Mouse (Mus musculus) embryonic fibroblast, embryonic 13.5 days (primary cell): ENCODE results near the gene Arid1b. TPM values are rescaled to one million over a fixed set of nuclear protein-coding genes. Genes with fewer than 3 reads are reported as not detected.

Experiments
- H3K27ac ChIP-seq: 2 replicates; pipeline ENCODE4 v1.5.1; 2012; ENCODE audit warnings: low read length, control low read depth, inconsistent platforms; ENCODE audit not compliant: insufficient read depth
- H3K4me1 ChIP-seq: 2 replicates; pipeline ENCODE4 v1.6.1; 2011; ENCODE audit warnings: low read length; ENCODE audit not compliant: control insufficient read depth, insufficient read depth
- H3K4me3 ChIP-seq: 2 replicates; pipeline ENCODE4 v1.5.1; 2011; ENCODE audit warnings: mild to moderate bottlenecking, control low read depth, low read length; ENCODE audit not compliant: insufficient read depth
- CTCF ChIP-seq: IDR thresholded peaks from 2 replicates; pipeline ENCODE4 v1.5.1; 2011; ENCODE audit warnings: mild to moderate bottlenecking, control low read depth, low read length, moderate library complexity, borderline replicate concordance; ENCODE audit not compliant: insufficient read depth
- POLR2A ChIP-seq: IDR thresholded peaks from 2 replicates; pipeline ENCODE4 v1.6.1; 2011; ENCODE audit warnings: low read depth, mild to moderate bottlenecking, control low read depth, low read length, moderate library complexity
- polyA plus RNA-seq: library from polyadenylated mRNA; stranded (reverse); fragments of >200 nt; gene quantifications from 2 replicates; pipeline ENCODE4 v1.2.4, GENCODE M21; 2011; ENCODE audit warnings: low read depth; ENCODE audit not compliant: missing spikeins, insufficient read length

Gene Arid1b
- polyA plus RNA-seq, 1 experiment: 21.7 TPM

GRCm38 (mm10) chr17:5175535-5175934 is 181.4 kb downstream of the Arid1b start:
- no peaks in the 10 kb centered on the region; the same call in 1 of the 2 replicates for H3K4me1 ChIP-seq
- H3K4me3 ChIP-seq: no peak overlapping the region
- no peak for TF ChIP-seq POLR2A
- H3K27ac ChIP-seq: no peak overlapping the region

GRCm38 (mm10) chr17:5176315-5176714 is 182.2 kb downstream of the Arid1b start:
- TF ChIP-seq CTCF (no peak), POLR2A (no peak)
- no peak overlapping the region for H3K27ac ChIP-seq
- H3K4me1 ChIP-seq: no peaks in the 10 kb centered on the region; the same call in 1 of the 2 replicates
- H3K4me3 ChIP-seq: no peak overlapping the region

GRCm38 (mm10) chr17:5178534-5178933 is 184.4 kb downstream of the Arid1b start:
- Histone ChIP-seq H3K4me3 (no peak overlapping the region), H3K27ac (no peak overlapping the region), H3K4me1 (no peaks in the 10 kb centered on the region; the same call in 1 of the 2 replicates)
- TF ChIP-seq CTCF: no peak
- no peak for TF ChIP-seq POLR2A

GRCm38 (mm10) chr17:5179004-5179403 is 184.9 kb downstream of the Arid1b start:
- Histone ChIP-seq H3K4me3 (no peak overlapping the region), H3K27ac (no peak overlapping the region), H3K4me1 (no peaks in the 10 kb centered on the region; the same call in 1 of the 2 replicates)
- TF ChIP-seq CTCF (no peak), POLR2A (no peak)

GRCm38 (mm10) chr17:5179412-5179811 is 185.3 kb downstream of the Arid1b start:
- Histone ChIP-seq H3K4me1 (no peaks in the 10 kb centered on the region; the same call in 1 of the 2 replicates), H3K4me3 (no peak overlapping the region), H3K27ac (no peak overlapping the region)
- TF ChIP-seq CTCF (no peak), POLR2A (no peak)

- no peak overlapping the region for H3K4me3 ChIP-seq
- no peaks in the 10 kb centered on the region; the same call in 1 of the 2 replicates for H3K4me1 ChIP-seq
- no peak overlapping the region for H3K27ac ChIP-seq
- no peak for TF ChIP-seq CTCF
- TF ChIP-seq POLR2A: no peak
Observed at GRCm38 (mm10) chr17:5179925-5180525, 185.9 kb downstream of the Arid1b start.

- Histone ChIP-seq H3K4me3 (no peak overlapping the region), H3K4me1 (no peaks in the 10 kb centered on the region; the same call in 1 of the 2 replicates), H3K27ac (no peak overlapping the region)
- TF ChIP-seq CTCF (no peak), POLR2A (no peak)
Observed at GRCm38 (mm10) chr17:5180925-5181324, 186.8 kb downstream of the Arid1b start.

- no peaks in the 10 kb centered on the region; the same call in 1 of the 2 replicates for H3K4me1 ChIP-seq
- H3K27ac ChIP-seq: no peak overlapping the region
- no peak for TF ChIP-seq POLR2A
- no peak overlapping the region for H3K4me3 ChIP-seq
Observed at GRCm38 (mm10) chr17:5182493-5182892, 188.4 kb downstream of the Arid1b start.

GRCm38 (mm10) chr17:5185501-5185900 is 191.4 kb downstream of the Arid1b start:
- TF ChIP-seq POLR2A: no peak
- no peak for TF ChIP-seq CTCF
- Histone ChIP-seq H3K4me3 (no peak overlapping the region), H3K4me1 (no peaks in the 10 kb centered on the region), H3K27ac (no peak overlapping the region)

GRCm38 (mm10) chr17:5187546-5187945 is 193.4 kb downstream of the Arid1b start:
- TF ChIP-seq POLR2A (no peak), CTCF (no peak)
- Histone ChIP-seq H3K4me1 (no peaks in the 10 kb centered on the region), H3K4me3 (no peak overlapping the region), H3K27ac (no peak overlapping the region)
